Mouse (Mus musculus) cerebellum, adult 2 months (tissue): Measurements from ENCODE around the gene Samd7. TPM values are rescaled to one million over a fixed set of nuclear protein-coding genes. Genes with fewer than 3 reads are reported as not detected.
A peak's percentile ranks its signal among the peaks of the same experiment; 100 is the strongest.

ENCODE experiments used
- DNase-seq, 2 experiments: peaks; one replicate each; pipeline ENCODE4 v3.0.0; 2021
- H3K27ac ChIP-seq: fragments of 200-500 bp; 2 replicates; pipeline ENCODE4 v1.5.1; 2012; ENCODE audit warnings: low read length, control low read depth, inconsistent platforms; ENCODE audit not compliant: insufficient read depth
- H3K27me3 ChIP-seq: fragments of 200-500 bp; 2 replicates; pipeline ENCODE4 v1.6.1; 2012; ENCODE audit warnings: inconsistent platforms, mild to moderate bottlenecking, low read length, moderate library complexity; ENCODE audit not compliant: control insufficient read depth, insufficient read depth
- H3K4me1 ChIP-seq: fragments of 200-500 bp; 2 replicates; pipeline ENCODE4 v1.6.1; 2011; ENCODE audit warnings: low read length; ENCODE audit not compliant: control insufficient read depth, insufficient read depth
- H3K4me3 ChIP-seq: fragments of 200-500 bp; replicated peaks from 2 replicates; pipeline ENCODE3; 2011; ENCODE audit warnings: mild to moderate bottlenecking, low read depth, low read length, control low read depth; ENCODE audit not compliant: insufficient read depth
- CTCF ChIP-seq: fragments of 200-500 bp; IDR thresholded peaks from 2 replicates; pipeline ENCODE4 v1.5.1; 2011; ENCODE audit warnings: low read depth, mild to moderate bottlenecking, control low read depth, low read length, moderate library complexity, borderline replicate concordance; ENCODE audit not compliant: insufficient read depth
- POLR2A ChIP-seq: fragments of 200-500 bp; IDR thresholded peaks from 2 replicates; pipeline ENCODE4 v1.6.1; 2011; ENCODE audit warnings: low read length, control low read depth, borderline replicate concordance; ENCODE audit not compliant: insufficient read depth
- WGBS: fragments of 180-500 bp; shearing (Covaris S2); methylation state at CpG from one replicate; pipeline ENCODE4 v1.1.7; 2018; 5-methylcytosine and 5-hydroxymethylcytosine counted together
- polyA plus RNA-seq: library from polyadenylated mRNA; depleted of rRNA; stranded (reverse); fragments of >200 nt; gene quantifications from 2 replicates; pipeline ENCODE4 v1.2.3, GENCODE M21; 2012

Samd7 gene
- polyA plus RNA-seq, 1 experiment = 0.15 TPM

- Histone ChIP-seq H3K4me3 (no peak overlapping the region), H3K4me1 (no peaks in the 10 kb centered on the region), H3K27ac (no peak overlapping the region), H3K27me3 (no peaks in the 10 kb centered on the region)
- no peak for DNase-seq
- 83% methylated on average over 6 of the region's 6 CpGs for WGBS
- TF ChIP-seq POLR2A = no peak
- no peak for TF ChIP-seq CTCF
Observed at GRCm38 (mm10) chr3:30767271-30767670, 21.2 kb downstream of the Samd7 start.

GRCm38 (mm10) chr3:30769755-30770515, 23.8 kb downstream of the Samd7 start:
- no peak for DNase-seq
- no peak overlapping the region for H3K27ac ChIP-seq
- WGBS = 71% methylated on average over 10 of the region's 10 CpGs
- H3K4me1 ChIP-seq = no peaks in the 10 kb centered on the region
- no peaks in the 10 kb centered on the region for H3K27me3 ChIP-seq
- no peak overlapping the region for H3K4me3 ChIP-seq
- TF ChIP-seq POLR2A (no peak), CTCF (no peak)

- no peak overlapping the region for H3K4me3 ChIP-seq
- no peak overlapping the region for H3K27ac ChIP-seq
- no peaks in the 10 kb centered on the region for H3K27me3 ChIP-seq
- no peak for TF ChIP-seq POLR2A
- TF ChIP-seq CTCF = no peak
- no peaks in the 10 kb centered on the region for H3K4me1 ChIP-seq
- WGBS = 98% methylated on average over 1 of the region's 1 CpGs
- no peak for DNase-seq
Observed at GRCm38 (mm10) chr3:30771560-30771959, 25.5 kb downstream of the Samd7 start.

- TF ChIP-seq POLR2A = no peak
- no peak for TF ChIP-seq CTCF
- WGBS = 75% methylated on average over 4 of the region's 4 CpGs
- no peak for DNase-seq
- H3K27me3 ChIP-seq = no peaks in the 10 kb centered on the region
- H3K4me3 ChIP-seq = no peak overlapping the region
- no peaks in the 10 kb centered on the region for H3K4me1 ChIP-seq
- H3K27ac ChIP-seq = no peak overlapping the region
Observed at GRCm38 (mm10) chr3:30772631-30773030, 26.5 kb downstream of the Samd7 start.

- whole genome bisulfite sequencing = 89% methylated on average over 5 of the region's 5 CpGs
- H3K27me3 ChIP-seq = no peaks in the 10 kb centered on the region
- no peak for DNase-seq
- H3K4me1 ChIP-seq = no peaks in the 10 kb centered on the region
- TF ChIP-seq CTCF (no peak), POLR2A (no peak)
- no peak overlapping the region for H3K4me3 ChIP-seq
- H3K27ac ChIP-seq = no peak overlapping the region
Observed at GRCm38 (mm10) chr3:30774677-30775076, 28.6 kb downstream of the Samd7 start.

- H3K4me3 ChIP-seq = no peak overlapping the region
- no peak for TF ChIP-seq CTCF
- TF ChIP-seq POLR2A = no peak
- H3K27me3 ChIP-seq = no peaks in the 10 kb centered on the region
- DNase-seq = no peak
- WGBS = 80% methylated on average over 5 of the region's 5 CpGs
- no peaks in the 10 kb centered on the region for H3K4me1 ChIP-seq
- no peak overlapping the region for H3K27ac ChIP-seq
Observed at GRCm38 (mm10) chr3:30777984-30778383, 31.9 kb downstream of the Samd7 start.

GRCm38 (mm10) chr3:30788531-30788930, 42.4 kb downstream of the Samd7 start:
- H3K27ac ChIP-seq = no peak overlapping the region
- WGBS = 16% methylated on average over 5 of the region's 5 CpGs
- H3K27me3 ChIP-seq = no peaks in the 10 kb centered on the region
- TF ChIP-seq POLR2A = no peak
- TF ChIP-seq CTCF = no peak
- no peak overlapping the region for H3K4me3 ChIP-seq
- H3K4me1 ChIP-seq = no peaks in the 10 kb centered on the region
- no peak for DNase-seq

GRCm38 (mm10) chr3:30792737-30793402, 46.8 kb downstream of the Samd7 start, which contains the start of gene Sec62:
Sec62 (plus strand) TSS chr3:30792875.
- no peaks in the 10 kb centered on the region for H3K4me1 ChIP-seq
- WGBS = under 1% methylated on average over 62 of the region's 62 CpGs
- no peaks in the 10 kb centered on the region for H3K27me3 ChIP-seq
- H3K4me3 ChIP-seq = peak within 1 kb of the TSS; percentile 70
- TF ChIP-seq POLR2A = peak; percentile 92
- TF ChIP-seq CTCF = no peak
- peak within 1 kb of the TSS; percentile 100 for H3K27ac ChIP-seq
- peak; percentile 92 to 96 for DNase-seq
